ENCODE assay signal across 13 mouse cellular contexts in the genomic region with DNA sequence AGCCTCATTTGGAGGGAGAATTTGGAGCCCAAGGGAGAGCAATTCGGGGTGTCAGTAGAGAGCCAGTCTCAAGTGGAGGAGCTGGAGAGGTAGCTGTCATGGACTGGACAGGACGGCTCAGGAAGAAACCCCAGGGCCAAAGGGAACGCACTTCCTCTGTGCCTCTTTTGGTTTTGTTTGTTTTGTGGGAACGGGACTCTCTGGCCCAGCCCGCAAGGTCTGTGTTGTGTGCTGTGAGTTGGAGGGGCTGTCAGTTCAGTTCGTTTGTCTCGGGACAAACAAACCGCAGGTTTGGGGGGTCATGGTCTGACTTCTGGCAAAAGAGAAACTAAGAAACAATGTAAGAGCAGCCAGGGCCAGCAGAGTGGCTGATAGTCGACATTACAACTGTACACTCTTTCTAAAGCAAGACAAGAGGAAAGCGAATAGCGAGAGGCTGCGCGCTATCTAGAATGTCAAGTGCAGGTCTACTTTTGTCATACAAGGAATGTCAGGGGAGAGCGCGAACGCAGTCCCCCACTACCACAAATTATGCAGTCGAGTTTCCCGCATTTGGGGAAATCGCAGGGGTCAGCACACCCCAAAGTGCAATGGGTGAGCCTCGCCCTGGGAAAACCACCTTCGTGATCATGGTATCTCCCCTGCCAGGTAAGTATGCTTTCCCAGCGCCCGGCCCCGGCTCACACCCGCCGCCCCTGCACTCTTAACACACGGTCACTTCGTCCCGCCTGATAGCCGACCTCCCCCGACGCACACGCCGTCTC. TPM values are rescaled to one million over a fixed set of nuclear protein-coding genes. Genes with fewer than 3 reads are reported as not detected.
DNase-seq lines count a peak whose midpoint lies in the region; ATAC-seq and TF ChIP-seq lines count a peak whose summit lies in the region.
"Not testable (repeated sequence)": the region's sequence is repeated elsewhere in the genome, so short reads cannot be mapped to it uniquely, and the experiment has no call there.
"Had no signal": no experiment of that assay in that cellular context is flagged by ENCODE, and none has a peak within 500 bp of the region (broad histone marks: within the 10 kb centered on the region; RNA-seq: fewer than 3 reads in every experiment).

No protein-coding gene starts in this region.

- TF ChIP-seq EP300 in MEL (IDR thresholded peaks at IDR 0.05; ENCODE audit: low read depth in 1 of 2, low read length in 2 of 2): not testable (repeated sequence)

- H3K4me3 ChIP-seq in MEL (ENCODE audit: control insufficient read depth in 1 of 2, insufficient read depth in 1 of 2, low read depth in 2 of 2, low read length in 2 of 2); heart, embryonic 11.5 days (ENCODE audit: low read depth, low read length); hindbrain, embryonic 16.5 days (ENCODE audit: low read length); limb, embryonic 12.5 days (replicated peaks); lung, embryonic 14.5 days (ENCODE audit: low read depth, low read length); midbrain, embryonic 15.5 days; stomach, embryonic 15.5 days (replicated peaks): not testable (repeated sequence)

- WGBS in heart, embryonic 11.5 days (ENCODE audit: insufficient replicate concordance): 3% methylated on average over 4 of the region's 34 CpGs
- WGBS in hindbrain, embryonic 16.5 days: 0% methylated on average over 3 of the region's 34 CpGs
- WGBS in limb, embryonic 12.5 days: 0% methylated on average over 5 of the region's 34 CpGs
- WGBS in lung, embryonic 14.5 days: 2% methylated on average over 4 of the region's 34 CpGs
- WGBS in midbrain, embryonic 15.5 days: 0% methylated on average over 4 of the region's 34 CpGs
- 7% methylated on average over 5 of the region's 34 CpGs for WGBS in stomach, embryonic 15.5 days

- not testable (repeated sequence) for H3K27me3 ChIP-seq in MEL (ENCODE audit: control insufficient read depth in 1 of 2, insufficient read depth in 2 of 2, low read length in 2 of 2); heart, embryonic 11.5 days (ENCODE audit: control insufficient read depth, insufficient read depth, low read length); hindbrain, embryonic 16.5 days (replicated peaks; ENCODE audit: control insufficient read depth, insufficient read depth, low read length); lung, embryonic 14.5 days (ENCODE audit: insufficient read depth, low read length); stomach, embryonic 15.5 days (replicated peaks)
- H3K27me3 ChIP-seq in limb, embryonic 12.5 days: 0 out of 2 replicates have a peak, but pooled peaks cover 15% of the 10 kb centered on the region
- H3K27me3 ChIP-seq in midbrain, embryonic 15.5 days (replicated peaks): peaks cover 20% of the 10 kb centered on the region; the same call in 1 of the 2 replicates

- H3K9me3 ChIP-seq in MEL (replicated peaks; ENCODE audit: insufficient read depth, low read length); heart, embryonic 11.5 days (replicated peaks; ENCODE audit: control insufficient read depth, low read length); hindbrain, embryonic 16.5 days (ENCODE audit: control insufficient read depth, low read length); limb, embryonic 12.5 days; lung, embryonic 14.5 days (ENCODE audit: low read depth, low read length); midbrain, embryonic 15.5 days; stomach, embryonic 15.5 days: not testable (repeated sequence)

- not testable (repeated sequence) for H3K79me2 ChIP-seq in MEL (ENCODE audit: control insufficient read depth, insufficient read depth, low read length, poor library complexity)

- not testable (repeated sequence) for H3K4me1 ChIP-seq in MEL (ENCODE audit: control insufficient read depth in 1 of 2, insufficient read depth in 2 of 2, low read length in 2 of 2); heart, embryonic 11.5 days (ENCODE audit: control insufficient read depth, insufficient read depth, low read length); hindbrain, embryonic 16.5 days (ENCODE audit: control insufficient read depth, insufficient read depth, low read depth, low read length); limb, embryonic 12.5 days (replicated peaks); lung, embryonic 14.5 days (ENCODE audit: insufficient read depth); midbrain, embryonic 15.5 days; stomach, embryonic 15.5 days

- TF ChIP-seq RAD21 in MEL (IDR thresholded peaks at IDR 0.05; ENCODE audit: low read depth, low read length): not testable (repeated sequence)

- not testable (repeated sequence) for TF ChIP-seq CTCF in MEL (IDR thresholded peaks at IDR 0.05 in 2 of 3, conservative IDR thresholded peaks at IDR 0.05 in 1 of 3; ENCODE audit: control insufficient read depth in 1 of 3, insufficient read depth in 1 of 3, low read depth in 2 of 3, low read length in 3 of 3, poor library complexity in 1 of 3, severe bottlenecking in 1 of 3); lung, embryonic 14.5 days (IDR thresholded peaks at IDR 0.05; ENCODE audit: low read depth)

- peak; percentile 60 for ATAC-seq in erythroid progenitor cell, adult 5-6 weeks (replicated peaks; ENCODE audit: low FRiP score, poor library complexity, severe bottlenecking)
- ATAC-seq in heart, embryonic 11.5 days (replicated peaks; ENCODE audit: insufficient number of reproducible peaks, low FRiP score, low TSS enrichment): peak; percentile 52
- ATAC-seq in hindbrain, embryonic 16.5 days: peak; percentile 43
- peak; percentile 61 for ATAC-seq in limb, embryonic 12.5 days (ENCODE audit: insufficient number of reproducible peaks, insufficient read depth, low FRiP score, low TSS enrichment, low read depth)
- peak; percentile 67 for ATAC-seq in lung, embryonic 14.5 days (ENCODE audit: insufficient read depth)
- ATAC-seq in midbrain, embryonic 15.5 days (replicated peaks): peak; percentile 46
- ATAC-seq in stomach, embryonic 15.5 days (ENCODE audit: insufficient read depth, low FRiP score, low read depth): peak; percentile 68

- peaks cover 0 to 12% of the 10 kb centered on the region in 2 experiments; a peak in 2 of 4 replicates for H3K36me3 ChIP-seq in MEL (ENCODE audit: control insufficient read depth in 1 of 2, insufficient read depth in 2 of 2, low read length in 2 of 2)
- not testable (repeated sequence) for H3K36me3 ChIP-seq in heart, embryonic 11.5 days (ENCODE audit: control insufficient read depth, insufficient read depth, low read length); hindbrain, embryonic 16.5 days (ENCODE audit: control insufficient read depth, insufficient read depth, low read length); limb, embryonic 12.5 days; lung, embryonic 14.5 days (ENCODE audit: insufficient read depth); midbrain, embryonic 15.5 days (replicated peaks); stomach, embryonic 15.5 days

- not testable (repeated sequence) for DNase-seq in MEL (ENCODE audit: low read depth, low spot score); lung, embryonic 14.5 days

- not testable (repeated sequence) for H3K4me2 ChIP-seq in heart, embryonic 11.5 days; hindbrain, embryonic 16.5 days (ENCODE audit: low read length); limb, embryonic 12.5 days; lung, embryonic 14.5 days; midbrain, embryonic 15.5 days; stomach, embryonic 15.5 days

- peak in 1 of 2 experiments; percentile 40; a peak in 2 of 4 replicates for TF ChIP-seq POLR2A in MEL (IDR thresholded peaks at IDR 0.05; ENCODE audit: control insufficient read depth in 1 of 2, insufficient read depth in 1 of 2, low read depth in 1 of 2, low read length in 2 of 2, poor library complexity in 1 of 2)

- not testable (repeated sequence) for H3K27ac ChIP-seq in MEL (ENCODE audit: control insufficient read depth, low read depth, low read length); heart, embryonic 11.5 days (ENCODE audit: low read depth, low read length); hindbrain, embryonic 16.5 days (ENCODE audit: low read depth, low read length); limb, embryonic 12.5 days; lung, embryonic 14.5 days (ENCODE audit: low read depth); midbrain, embryonic 15.5 days; stomach, embryonic 15.5 days

- H3K9ac ChIP-seq in MEL (ENCODE audit: control insufficient read depth, low read depth, low read length, poor library complexity, severe bottlenecking); heart, embryonic 11.5 days (ENCODE audit: low read depth, low read length); hindbrain, embryonic 16.5 days (ENCODE audit: low read depth, low read length); limb, embryonic 12.5 days (replicated peaks); lung, embryonic 14.5 days; midbrain, embryonic 15.5 days; stomach, embryonic 15.5 days: not testable (repeated sequence)

RNA-seq across cellular contexts. Expression of a gene that starts 34.1 kb away (rescaled TPM):
- not detected in 2 replicates for total RNA-seq in MEL (2012; rRNA removed)
- under 1 TPM in 1 of 2 experiments, not detected in 1; 0.17 TPM for polyA plus RNA-seq in MEL (2012; ENCODE audit: insufficient read depth in 1 of 2, insufficient read length in 2 of 2, low read depth in 1 of 2, low replicate concordance in 2 of 2, missing spikeins in 1 of 2)
- not detected in 2 replicates for total RNA-seq in erythroid progenitor cell, adult 5-6 weeks (2015; ENCODE audit: low replicate concordance)
- total RNA-seq in erythroid progenitor cell, adult 5-6 weeks (2017; ENCODE audit: low replicate concordance): not detected in 2 replicates
- 0.43 TPM in 1 of 2 replicates, not detected in the other for polyA plus RNA-seq in heart, embryonic 11.5 days (2014; fragmentation: Nextera tagmentation; extraction: Ambion mirVana)
- not detected in 2 replicates for polyA plus RNA-seq in hindbrain, embryonic 16.5 days (2015; fragmentation: Nextera tagmentation; extraction: Ambion mirVana)
- polyA plus RNA-seq in limb, embryonic 12.5 days (2016; fragmentation: Nextera tagmentation; extraction: Ambion mirVana): not detected in 2 replicates
- polyA plus RNA-seq in lung, embryonic 14.5 days (2014; fragmentation: Nextera tagmentation; extraction: Ambion mirVana): not detected in 2 replicates
- not detected in 2 replicates for polyA plus RNA-seq in midbrain, embryonic 15.5 days (2015; fragmentation: Nextera tagmentation; extraction: Ambion mirVana)
- 0.28 and 0.37 TPM in 2 replicates for polyA plus RNA-seq in stomach, embryonic 15.5 days (2015; fragmentation: Nextera tagmentation; extraction: Ambion mirVana)
- total RNA-seq: adrenal gland, adult 2 months; gastrocnemius, postnatal 4 days; layer of hippocampus, adult 2 months; left cerebral cortex, postnatal 10 days had no signal
- polyA plus RNA-seq: adrenal gland, adult 2 months; forebrain, embryonic 10.5 days had no signal

RNA-seq across cellular contexts. Expression of a gene that starts 38.7 kb away (rescaled TPM):
- total RNA-seq in MEL (2012; rRNA removed): not detected in 2 replicates
- not detected for polyA plus RNA-seq in MEL (2012; ENCODE audit: insufficient read depth in 1 of 2, insufficient read length in 2 of 2, low read depth in 1 of 2, low replicate concordance in 2 of 2, missing spikeins in 1 of 2)
- not detected in 2 replicates for total RNA-seq in erythroid progenitor cell, adult 5-6 weeks (2015; ENCODE audit: low replicate concordance)
- total RNA-seq in erythroid progenitor cell, adult 5-6 weeks (2017; ENCODE audit: low replicate concordance): not detected in 2 replicates
- polyA plus RNA-seq in heart, embryonic 11.5 days (2014; fragmentation: Nextera tagmentation; extraction: Ambion mirVana): 7.4 and 9.3 TPM in 2 replicates
- 3.3 and 3.5 TPM in 2 replicates for polyA plus RNA-seq in hindbrain, embryonic 16.5 days (2015; fragmentation: Nextera tagmentation; extraction: Ambion mirVana)
- polyA plus RNA-seq in limb, embryonic 12.5 days (2016; fragmentation: Nextera tagmentation; extraction: Ambion mirVana): 7.8 and 8.5 TPM in 2 replicates
- 0.20 and 0.35 TPM in 2 replicates for polyA plus RNA-seq in lung, embryonic 14.5 days (2014; fragmentation: Nextera tagmentation; extraction: Ambion mirVana)
- polyA plus RNA-seq in midbrain, embryonic 15.5 days (2015; fragmentation: Nextera tagmentation; extraction: Ambion mirVana): 1.2 and 1.4 TPM in 2 replicates
- 0.72 and 0.78 TPM in 2 replicates for polyA plus RNA-seq in stomach, embryonic 15.5 days (2015; fragmentation: Nextera tagmentation; extraction: Ambion mirVana)
